Mouse (Mus musculus) midbrain, embryonic 14.5 days (tissue): ENCODE measurements around the gene Podxl2. TPM values are rescaled to one million over a fixed set of nuclear protein-coding genes. Genes with fewer than 3 reads are reported as not detected.
A peak's percentile ranks its signal among the peaks of the same experiment; 100 is the strongest.

Experiments
- ATAC-seq: fragments of 200-750 bp; cut with Nextera tagmentation; 2 replicates; pipeline ENCODE4 v1.8.0; 2017; ENCODE audit warnings: moderate number of reproducible peaks, moderate library complexity; ENCODE audit not compliant: low FRiP score, low TSS enrichment
- DNase-seq: peaks from one replicate; pipeline ENCODE4 v3.0.0-alpha.2; 2015
- H3K27ac ChIP-seq: fragments of 300-500 bp; sonication (generic); replicated peaks from 2 replicates; pipeline ENCODE4 v1.5.1; 2014; ENCODE audit warnings: mild to moderate bottlenecking, low read depth, low read length, moderate library complexity
- H3K27me3 ChIP-seq: fragments of 300-500 bp; sonication (generic); 2 replicates; pipeline ENCODE4 v1.6.1; 2014; ENCODE audit warnings: low read length, control low read depth, mixed read lengths; ENCODE audit not compliant: control insufficient read depth, insufficient read depth
- H3K36me3 ChIP-seq: fragments of 300-500 bp; sonication (generic); 2 replicates; pipeline ENCODE4 v1.6.1; 2014; ENCODE audit warnings: low read length, control low read depth; ENCODE audit not compliant: control insufficient read depth, insufficient read depth
- H3K4me1 ChIP-seq: fragments of 300-500 bp; sonication (generic); 2 replicates; pipeline ENCODE4 v1.6.1; 2014; ENCODE audit warnings: mild to moderate bottlenecking, antibody characterized with exemption, low read length, control low read depth; ENCODE audit not compliant: control insufficient read depth, insufficient read depth
- H3K4me2 ChIP-seq: fragments of 300-500 bp; sonication (generic); 2 replicates; pipeline ENCODE4 v1.6.1; 2014; ENCODE audit warnings: mild to moderate bottlenecking, low read length, moderate library complexity
- H3K4me3 ChIP-seq: fragments of 300-500 bp; sonication (generic); replicated peaks from 2 replicates; pipeline ENCODE4 v1.5.1; 2014; ENCODE audit warnings: low read depth, low read length
- H3K9ac ChIP-seq: fragments of 300-500 bp; sonication (generic); replicated peaks from 2 replicates; pipeline ENCODE4 v1.6.1; 2014; ENCODE audit warnings: mild to moderate bottlenecking, low read length, moderate library complexity
- H3K9me3 ChIP-seq: fragments of 300-500 bp; sonication (generic); 2 replicates; pipeline ENCODE4 v1.6.1; 2016; ENCODE audit warnings: low read length, control low read depth, mixed read lengths; ENCODE audit not compliant: control insufficient read depth
- WGBS: fragments of 180-500 bp; shearing (Covaris S2); extraction: QIAGEN DNeasy Blood & Tissue Kit; methylation state at CpG from one replicate; pipeline ENCODE4 v1.1.7; 2014; 5-methylcytosine and 5-hydroxymethylcytosine counted together
- polyA plus RNA-seq: library from polyadenylated mRNA; unstranded; fragments of >200 nt; fragmentation: Nextera tagmentation; extraction: Ambion mirVana; gene quantifications from 2 replicates; pipeline ENCODE4 v1.2.1, GENCODE M21; 2014

Podxl2 gene
- polyA plus RNA-seq, 1 experiment from 2014 or later = 525 TPM

DNA sequence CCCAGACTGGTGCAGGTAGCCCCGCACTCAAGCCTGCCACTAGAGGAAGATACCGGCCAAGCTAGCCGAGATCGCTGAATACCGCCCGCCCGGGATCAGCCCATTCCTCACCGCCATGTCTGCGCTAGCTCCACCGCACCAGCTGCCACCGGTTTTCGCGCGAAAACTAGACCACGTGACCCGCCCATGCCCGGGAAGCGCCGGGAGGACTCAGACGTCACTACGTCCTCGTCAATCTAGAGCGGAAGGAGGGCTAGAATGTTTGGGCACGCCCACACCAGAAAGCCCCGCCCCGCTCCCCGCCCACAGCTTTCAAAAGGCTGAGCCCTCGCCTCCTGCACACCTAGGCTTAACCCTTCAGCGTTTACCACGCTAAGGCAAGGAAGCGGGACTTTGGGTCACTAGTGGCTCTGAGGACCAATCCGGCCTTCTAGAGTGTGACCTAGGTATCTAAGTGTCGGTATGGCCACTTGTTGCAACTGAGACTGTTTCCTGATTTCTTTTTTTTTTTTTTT, 23.7 kb upstream of the Podxl2 start, which contains the start of gene Mcm2:
Gene Mcm2, minus strand, starts transcription at position 247 of the 515 bp plus-strand sequence.
- under 1% methylated on average over 33 of the region's 33 CpGs for WGBS
- Histone ChIP-seq H3K27ac (peak within 1 kb of the TSS; percentile 66), H3K4me3 (peak within 1 kb of the TSS; percentile 49), H3K36me3 (0 out of 2 replicates have a peak, but pooled peaks cover 4% of the 10 kb centered on the region), H3K4me2 (peak within 1 kb of the TSS; percentile 93), H3K9ac (peak within 1 kb of the TSS; percentile 73), H3K9me3 (no peaks in the 10 kb centered on the region), H3K27me3 (no peaks in the 10 kb centered on the region), H3K4me1 (peaks cover 18% of the 10 kb centered on the region)
- ATAC-seq (peak; percentile 78), DNase-seq (peak; percentile 96)

DNA sequence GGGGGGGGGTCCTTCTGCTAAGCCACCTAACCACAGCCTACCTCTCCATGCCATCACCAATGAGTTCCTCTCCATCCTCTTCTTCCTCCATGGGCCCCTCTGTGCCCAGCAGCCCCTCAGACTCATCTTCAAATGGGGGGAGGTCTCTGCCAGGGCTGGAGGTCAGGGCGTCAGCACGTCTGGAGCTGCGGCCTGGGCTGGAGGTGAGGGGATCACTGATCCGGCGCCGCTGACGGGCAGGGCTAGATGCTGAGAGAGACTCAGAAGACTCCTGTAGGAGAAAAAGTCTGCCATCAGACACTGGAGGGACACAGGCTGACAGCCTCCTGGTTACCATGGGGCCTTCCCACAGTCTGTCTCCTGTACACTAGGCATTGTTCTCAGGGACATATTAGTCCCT, 22.4 kb upstream of the Podxl2 start:
- Histone ChIP-seq H3K4me3 (no peak overlapping the region), H3K4me2 (peak overlapping the region; percentile 93), H3K4me1 (peaks cover 10% of the 10 kb centered on the region), H3K36me3 (0 out of 2 replicates have a peak, but pooled peaks cover 4% of the 10 kb centered on the region), H3K27me3 (no peaks in the 10 kb centered on the region), H3K9me3 (no peaks in the 10 kb centered on the region), H3K9ac (no peak overlapping the region), H3K27ac (no peak overlapping the region)
- ATAC-seq (no peak), DNase-seq (no peak)
- WGBS = 64% methylated on average over 7 of the region's 7 CpGs

- Histone ChIP-seq H3K27ac (no peak overlapping the region), H3K4me1 (0 out of 2 replicates have a peak, but pooled peaks cover 3% of the 10 kb centered on the region), H3K4me2 (no peak overlapping the region), H3K27me3 (no peaks in the 10 kb centered on the region), H3K4me3 (no peak overlapping the region), H3K36me3 (0 out of 2 replicates have a peak, but pooled peaks cover 13% of the 10 kb centered on the region), H3K9ac (no peak overlapping the region), H3K9me3 (no peaks in the 10 kb centered on the region)
- DNase-seq (no peak), ATAC-seq (no peak)
- WGBS = 87% methylated on average over 6 of the region's 6 CpGs
Observed at GRCm38 (mm10) chr6:88895943-88896342, 21.1 kb upstream of the Podxl2 start.

DNA sequence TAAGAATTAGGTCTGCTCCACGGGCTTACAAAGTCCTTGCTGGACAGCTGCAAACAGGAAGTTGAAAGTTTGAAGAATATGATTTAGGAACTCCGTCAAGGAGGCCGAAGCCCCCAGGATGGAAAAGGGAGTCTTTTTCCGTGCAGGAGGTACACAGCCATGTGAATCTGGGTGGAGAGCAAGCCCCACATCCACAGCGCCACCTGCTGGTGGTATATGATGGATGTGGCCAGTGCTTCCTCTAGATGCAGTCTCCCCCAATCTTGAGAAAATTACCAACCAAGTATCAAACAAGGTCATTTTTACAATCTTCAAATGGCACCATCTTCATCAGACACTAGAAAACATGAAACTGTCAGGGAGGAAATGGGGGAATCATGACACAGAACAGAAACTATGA, 18.7 kb upstream of the Podxl2 start:
- Histone ChIP-seq H3K36me3 (peaks cover 31% of the 10 kb centered on the region), H3K9ac (no peak overlapping the region), H3K27me3 (no peaks in the 10 kb centered on the region), H3K27ac (no peak overlapping the region), H3K4me1 (0 out of 2 replicates have a peak, but pooled peaks cover 3% of the 10 kb centered on the region), H3K4me2 (no peak overlapping the region), H3K9me3 (no peaks in the 10 kb centered on the region), H3K4me3 (no peak overlapping the region)
- DNase-seq (peak; percentile 84), ATAC-seq (no peak)
- WGBS = 58% methylated on average over 5 of the region's 5 CpGs

- Histone ChIP-seq H3K4me2 (no peak overlapping the region), H3K9me3 (no peaks in the 10 kb centered on the region), H3K27me3 (no peaks in the 10 kb centered on the region), H3K9ac (no peak overlapping the region), H3K4me3 (no peak overlapping the region), H3K36me3 (peaks cover 47% of the 10 kb centered on the region), H3K27ac (no peak overlapping the region), H3K4me1 (no peaks in the 10 kb centered on the region)
- DNase-seq (no peak), ATAC-seq (no peak)
- WGBS = 91% methylated on average over 7 of the region's 7 CpGs
Observed at GRCm38 (mm10) chr6:88890832-88891231, 16.0 kb upstream of the Podxl2 start.

- 95% methylated on average over 13 of the region's 13 CpGs for WGBS
- Histone ChIP-seq H3K36me3 (peaks cover 50% of the 10 kb centered on the region), H3K9me3 (no peaks in the 10 kb centered on the region), H3K4me1 (no peaks in the 10 kb centered on the region), H3K4me3 (no peak overlapping the region), H3K27me3 (no peaks in the 10 kb centered on the region), H3K4me2 (no peak overlapping the region), H3K27ac (no peak overlapping the region), H3K9ac (no peak overlapping the region)
- no peak for ATAC-seq
- DNase-seq = no peak
Observed at GRCm38 (mm10) chr6:88889410-88890042, 14.7 kb upstream of the Podxl2 start.

DNA sequence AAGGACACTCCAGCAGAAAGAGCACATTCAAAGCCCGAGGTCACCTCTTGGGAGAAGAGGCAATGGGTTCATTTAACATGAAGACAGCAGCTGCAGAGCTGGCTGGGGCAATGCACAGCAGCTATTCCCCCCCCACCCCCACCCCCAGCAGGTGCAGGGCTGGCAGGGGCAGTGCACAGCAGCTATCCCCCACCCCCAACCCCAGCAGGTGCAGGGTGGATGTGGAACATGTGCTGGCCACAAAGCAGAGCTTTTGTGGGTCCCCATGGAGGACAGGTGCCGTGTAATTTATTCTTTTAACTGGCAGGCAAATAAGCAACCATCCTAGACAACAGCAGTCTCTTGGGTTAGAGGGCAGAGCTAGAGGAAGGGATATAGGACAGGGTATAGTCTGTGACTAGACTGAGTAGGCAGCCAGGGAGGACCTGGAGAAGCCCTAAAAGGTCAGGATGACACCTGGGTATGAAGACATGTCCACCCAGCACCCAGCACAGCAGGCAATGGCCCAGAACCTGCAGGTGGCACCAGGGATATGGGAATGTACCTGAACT, 11.6 kb upstream of the Podxl2 start:
- Histone ChIP-seq H3K36me3 (peaks cover 55% of the 10 kb centered on the region), H3K4me1 (no peaks in the 10 kb centered on the region), H3K4me2 (no peak overlapping the region), H3K9ac (no peak overlapping the region), H3K9me3 (no peaks in the 10 kb centered on the region), H3K4me3 (no peak overlapping the region), H3K27ac (0 out of 2 replicates have a peak overlapping the region, but pooled peaks have one; percentile 13), H3K27me3 (no peaks in the 10 kb centered on the region)
- 25% methylated on average over 2 of the region's 2 CpGs for WGBS
- ATAC-seq (no peak; the same call in 1 of the 2 replicates), DNase-seq (peak; percentile 45)

- Histone ChIP-seq H3K4me1 (no peaks in the 10 kb centered on the region), H3K9me3 (no peaks in the 10 kb centered on the region), H3K9ac (no peak overlapping the region), H3K27ac (0 out of 2 replicates have a peak overlapping the region, but pooled peaks have one; percentile 13), H3K27me3 (no peaks in the 10 kb centered on the region), H3K4me2 (no peak overlapping the region), H3K36me3 (peaks cover 50% of the 10 kb centered on the region), H3K4me3 (no peak overlapping the region)
- 83% methylated on average over 12 of the region's 12 CpGs for WGBS
- ATAC-seq (no peak), DNase-seq (no peak)
Observed at GRCm38 (mm10) chr6:88885644-88886416, 11.0 kb upstream of the Podxl2 start.
